Mouse (Mus musculus) neural tube, embryonic 11.5 days (tissue): ENCODE results near the gene Phf23. TPM values are rescaled to one million over a fixed set of nuclear protein-coding genes. Genes with fewer than 3 reads are reported as not detected.
"Not testable (repeated sequence)": the region's sequence is repeated elsewhere in the genome, so short reads cannot be mapped to it uniquely, and the experiment has no call there.

Experiments
- ATAC-seq: fragments of 200-750 bp; cut with Nextera tagmentation; 2 replicates; pipeline ENCODE4 v1.8.0; 2017; ENCODE audit warnings: moderate number of reproducible peaks, mild to moderate bottlenecking, moderate TSS enrichment, moderate library complexity; ENCODE audit not compliant: insufficient read depth, low FRiP score, low TSS enrichment
- DNase-seq: peaks from one replicate; pipeline ENCODE4 v3.0.0-alpha.2; 2015; ENCODE audit warnings: low spot score
- H3K27ac ChIP-seq: fragments of 300-500 bp; sonication (generic); 2 replicates; pipeline ENCODE4 v1.5.1; 2014; ENCODE audit warnings: low read depth, mild to moderate bottlenecking, low read length
- H3K27me3 ChIP-seq: fragments of 300-500 bp; sonication (generic); 2 replicates; pipeline ENCODE4 v1.6.1; 2014; ENCODE audit warnings: mild to moderate bottlenecking, low read length, mixed read lengths; ENCODE audit not compliant: control insufficient read depth, insufficient read depth
- H3K36me3 ChIP-seq: fragments of 300-500 bp; sonication (generic); 2 replicates; pipeline ENCODE4 v1.6.1; 2014; ENCODE audit warnings: mild to moderate bottlenecking, low read length, moderate library complexity, mixed read lengths; ENCODE audit not compliant: control insufficient read depth, insufficient read depth
- H3K4me1 ChIP-seq: fragments of 300-500 bp; sonication (generic); 2 replicates; pipeline ENCODE4 v1.6.1; 2014; ENCODE audit warnings: low read length, mixed read lengths; ENCODE audit not compliant: control insufficient read depth, insufficient read depth
- H3K4me2 ChIP-seq: fragments of 300-500 bp; sonication (generic); 2 replicates; pipeline ENCODE4 v1.6.1; 2014; ENCODE audit warnings: low read depth, mild to moderate bottlenecking, moderate library complexity
- H3K4me3 ChIP-seq: fragments of 300-500 bp; sonication (generic); 2 replicates; pipeline ENCODE4 v1.5.1; 2014; ENCODE audit warnings: low read depth, low read length
- H3K9ac ChIP-seq: fragments of 300-500 bp; sonication (generic); 2 replicates; pipeline ENCODE4 v1.6.1; 2014; ENCODE audit warnings: mild to moderate bottlenecking, low read length
- H3K9me3 ChIP-seq: fragments of 300-500 bp; sonication (generic); 2 replicates; pipeline ENCODE4 v1.6.1; 2016; ENCODE audit warnings: low read length; ENCODE audit not compliant: control insufficient read depth
- WGBS: fragments of 180-500 bp; shearing (Covaris S2); extraction: QIAGEN DNeasy Blood & Tissue Kit; methylation state at CpG from one replicate; pipeline ENCODE4 v1.1.7; 2014; 5-methylcytosine and 5-hydroxymethylcytosine counted together
- polyA plus RNA-seq: library from polyadenylated mRNA; unstranded; fragments of >200 nt; fragmentation: Nextera tagmentation; extraction: Ambion mirVana; gene quantifications from 2 replicates; pipeline ENCODE4 v1.2.1, GENCODE M21; 2014

The Phf23 gene
- polyA plus RNA-seq, 1 experiment from 2014 or later = 57.6 TPM

DNA sequence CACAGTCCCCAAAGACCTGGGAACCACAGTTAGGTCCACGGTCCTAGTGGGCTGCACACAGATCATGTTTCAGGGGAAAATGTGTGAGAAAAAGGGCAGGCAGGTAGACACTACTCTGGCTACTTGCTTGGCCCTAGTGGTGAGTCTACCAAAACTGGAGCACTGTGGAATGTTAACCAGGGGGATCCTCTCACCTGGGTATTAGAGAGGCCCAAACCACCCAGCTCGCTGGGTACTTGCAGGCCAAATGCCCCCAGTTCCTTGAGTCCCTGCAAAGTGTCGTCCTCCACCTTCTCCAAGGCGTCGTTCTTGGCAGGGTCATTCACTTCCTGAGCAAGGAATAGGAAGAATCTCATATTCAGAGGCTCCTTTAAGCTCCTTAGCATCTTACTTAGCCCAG, 18.5 kb downstream of the Phf23 start:
- peaks cover 22% of the 10 kb centered on the region for H3K36me3 ChIP-seq
- ATAC-seq = no peak
- no peak overlapping the region for H3K27ac ChIP-seq
- DNase-seq = no peak
- 0 out of 2 replicates have a peak overlapping the region, but pooled peaks have one; percentile 44 for H3K4me3 ChIP-seq
- WGBS = 65% methylated on average over 5 of the region's 5 CpGs
- no peaks in the 10 kb centered on the region for H3K27me3 ChIP-seq
- peak overlapping the region; percentile 76; the same call in 1 of the 2 replicates for H3K4me2 ChIP-seq
- H3K9ac ChIP-seq = no peak overlapping the region
- peaks cover 20% of the 10 kb centered on the region for H3K4me1 ChIP-seq
- H3K9me3 ChIP-seq = no peaks in the 10 kb centered on the region

DNA sequence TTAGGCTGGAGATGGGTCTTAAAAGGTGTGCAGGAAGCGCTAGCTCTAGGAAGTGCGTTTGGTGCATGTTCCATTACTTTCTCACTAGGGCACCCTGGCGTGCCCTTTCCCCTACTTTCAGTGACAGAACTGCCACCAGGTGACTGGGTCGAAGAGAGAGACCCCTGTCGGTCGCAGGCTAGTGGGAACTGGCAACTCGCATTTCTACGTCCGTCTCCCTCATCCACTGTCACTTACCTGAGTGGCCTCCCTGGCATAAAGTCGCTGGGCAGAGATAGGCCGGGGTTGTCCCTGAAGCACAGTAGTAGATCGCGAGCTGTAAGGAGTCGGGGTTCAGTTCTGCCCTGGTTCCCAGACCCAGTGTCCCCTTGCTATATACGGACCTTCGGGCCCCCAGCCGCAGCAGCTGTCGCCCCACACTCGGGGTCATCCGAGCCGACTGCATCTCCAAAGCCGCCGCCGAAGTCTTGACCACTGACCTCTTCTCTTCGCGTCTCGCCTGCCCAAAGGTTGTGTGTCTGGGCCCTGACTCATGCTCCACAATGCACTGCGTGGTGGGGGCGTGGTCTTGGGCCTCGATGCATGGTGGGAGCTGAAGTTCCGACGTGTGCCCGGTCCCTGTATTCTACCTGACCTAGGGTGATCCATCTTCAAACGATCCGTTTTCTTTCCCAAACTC, 19.4 kb downstream of the Phf23 start, which contains the start of gene Acadvl:
Gene Acadvl (minus strand): TSS at position 532 of the 679 bp plus-strand sequence.
- peak; percentile 77 for ATAC-seq
- H3K27ac ChIP-seq = no peak within 1 kb of the TSS

DNA sequence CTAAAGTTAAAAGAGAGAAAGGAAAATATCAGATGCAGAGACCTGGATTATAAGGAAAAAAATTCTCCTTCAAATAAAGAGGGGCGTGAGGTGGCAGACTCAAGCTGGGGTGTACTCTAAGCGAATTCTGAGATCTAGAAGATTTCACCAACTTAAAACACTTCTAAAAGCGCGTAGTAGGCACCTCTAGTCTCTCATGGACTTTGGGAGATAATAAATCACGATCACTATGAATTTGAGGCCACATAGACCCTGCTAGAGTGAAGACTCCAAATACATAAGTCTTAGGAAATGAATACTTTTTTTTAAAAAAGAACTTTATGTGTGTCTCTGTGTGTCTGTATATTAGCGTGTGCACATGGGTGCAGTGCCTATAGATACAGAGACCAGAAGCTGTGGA, 20.1 kb downstream of the Phf23 start:
- DNase-seq = no peak
- H3K4me1 ChIP-seq = peaks cover 20% of the 10 kb centered on the region
- 72% methylated on average over 6 of the region's 6 CpGs for WGBS

More for the DNA sequence above, 19.4 kb downstream of the Phf23 start, which contains the start of gene Acadvl:
- peak within 1 kb of the TSS; percentile 60 for H3K9ac ChIP-seq
- H3K4me1 ChIP-seq = peaks cover 20% of the 10 kb centered on the region
- H3K4me2 ChIP-seq = peak within 1 kb of the TSS; percentile 76
- WGBS = 1% methylated on average over 35 of the region's 35 CpGs
- H3K4me3 ChIP-seq = peak within 1 kb of the TSS; percentile 44
- H3K27me3 ChIP-seq = no peaks in the 10 kb centered on the region
- no peaks in the 10 kb centered on the region for H3K9me3 ChIP-seq
- DNase-seq = peak; percentile 84
- H3K36me3 ChIP-seq = peaks cover 17% of the 10 kb centered on the region

DNA sequence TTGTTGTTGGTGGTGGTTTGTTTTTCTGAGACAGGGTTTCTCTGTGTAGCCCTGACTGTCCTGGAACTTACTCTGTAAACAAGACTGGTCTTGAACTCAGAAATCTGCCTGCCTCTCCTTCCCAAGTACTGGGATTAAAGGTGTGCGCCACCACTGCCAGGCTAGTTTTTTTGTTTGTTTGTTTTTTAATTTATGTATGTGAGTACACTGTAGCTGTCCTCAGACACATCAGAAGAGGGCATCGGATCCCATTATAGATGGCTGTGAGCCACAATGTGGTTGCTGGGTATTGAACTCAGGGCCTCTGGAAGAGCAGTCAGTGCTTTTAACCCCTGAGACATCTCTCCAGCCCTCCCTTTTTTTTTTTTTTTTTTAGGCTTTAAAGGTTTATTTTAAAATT, 20.6 kb downstream of the Phf23 start:
- not testable (repeated sequence) for H3K4me3 ChIP-seq, H3K27ac ChIP-seq, ATAC-seq, H3K9me3 ChIP-seq, H3K4me2 ChIP-seq, H3K27me3 ChIP-seq, H3K9ac ChIP-seq, DNase-seq
- 81% methylated on average over 2 of the region's 2 CpGs for WGBS
- H3K36me3 ChIP-seq = peaks cover 11% of the 10 kb centered on the region
- H3K4me1 ChIP-seq = peaks cover 20% of the 10 kb centered on the region

More for the DNA sequence above, 20.1 kb downstream of the Phf23 start:
- ATAC-seq = no peak
- Histone ChIP-seq H3K36me3 (peaks cover 13% of the 10 kb centered on the region), H3K27ac (no peak overlapping the region), H3K27me3 (no peaks in the 10 kb centered on the region), H3K9me3 (no peaks in the 10 kb centered on the region), H3K4me2 (no peak overlapping the region; the same call in 1 of the 2 replicates), H3K4me3 (no peak overlapping the region), H3K9ac (no peak overlapping the region)

DNA sequence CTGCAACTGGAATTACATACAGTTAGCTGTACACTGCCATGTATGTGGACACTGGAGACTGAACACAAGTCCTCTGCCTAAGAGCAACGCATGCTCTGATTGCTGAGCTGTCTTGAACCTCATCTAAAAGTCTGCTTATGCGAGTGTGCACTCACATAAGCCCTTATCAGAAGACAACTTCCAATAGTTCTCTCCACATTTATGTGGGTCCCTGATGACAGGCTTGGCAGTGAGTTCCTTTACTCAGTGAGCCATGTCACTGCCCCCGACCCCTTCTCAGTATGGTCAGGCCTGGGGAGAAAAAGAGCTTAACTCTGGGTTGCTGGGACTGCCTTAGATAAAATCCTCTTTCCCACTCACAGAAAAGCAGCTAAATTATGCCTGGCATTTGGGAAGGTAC, 21.1 kb downstream of the Phf23 start, which contains the start of gene Dlg4:
Gene Dlg4 (plus strand): TSS at position 274 of the 400 bp plus-strand sequence.
- Histone ChIP-seq H3K4me1 (peaks cover 20% of the 10 kb centered on the region), H3K27ac (no peak within 1 kb of the TSS), H3K27me3 (no peaks in the 10 kb centered on the region), H3K9me3 (no peaks in the 10 kb centered on the region), H3K4me3 (peak within 1 kb of the TSS; percentile 67), H3K36me3 (peaks cover 7% of the 10 kb centered on the region), H3K9ac (peak within 1 kb of the TSS; percentile 78; the same call in 1 of the 2 replicates), H3K4me2 (peak within 1 kb of the TSS; percentile 90)
- DNase-seq = no peak
- no peak for ATAC-seq
- WGBS = 92% methylated on average over 3 of the region's 3 CpGs

DNA sequence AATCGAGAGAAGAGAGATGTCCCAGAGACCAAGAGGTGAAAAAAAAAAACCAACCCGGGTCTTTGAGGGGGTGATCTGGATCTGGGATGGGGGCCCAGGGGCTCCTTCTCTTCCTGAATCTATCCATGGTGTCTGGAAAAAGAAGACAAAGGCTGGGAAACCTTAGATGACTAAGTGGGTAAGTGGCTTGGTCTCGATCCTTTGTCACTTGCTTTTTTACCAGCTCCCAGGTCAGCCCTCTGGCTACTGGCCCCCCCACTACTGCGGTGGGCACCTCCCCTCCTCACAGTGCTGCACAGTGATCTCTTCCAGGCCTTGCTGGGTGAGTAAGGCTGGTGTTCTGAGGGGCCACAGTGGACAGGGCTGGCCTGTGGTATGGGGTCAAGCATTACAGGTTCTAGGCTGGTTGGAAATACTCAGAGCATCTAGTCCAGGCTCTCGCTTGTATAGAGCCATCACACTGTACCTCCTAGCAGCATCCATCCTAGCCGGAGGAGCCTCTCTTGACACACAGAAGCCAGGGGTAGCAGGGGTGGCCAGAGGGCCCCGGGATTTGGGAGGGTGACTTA, 21.7 kb downstream of the Phf23 start:
- peaks cover 23% of the 10 kb centered on the region for H3K4me1 ChIP-seq
- H3K36me3 ChIP-seq = peaks cover 2% of the 10 kb centered on the region; the same call in 1 of the 2 replicates
- ATAC-seq = no peak
- no peak overlapping the region for H3K9ac ChIP-seq
- no peak for DNase-seq
- no peak overlapping the region for H3K4me2 ChIP-seq
- H3K27me3 ChIP-seq = no peaks in the 10 kb centered on the region
- 59% methylated on average over 7 of the region's 7 CpGs for WGBS
- H3K4me3 ChIP-seq = no peak overlapping the region
- no peaks in the 10 kb centered on the region for H3K9me3 ChIP-seq
- H3K27ac ChIP-seq = no peak overlapping the region

DNA sequence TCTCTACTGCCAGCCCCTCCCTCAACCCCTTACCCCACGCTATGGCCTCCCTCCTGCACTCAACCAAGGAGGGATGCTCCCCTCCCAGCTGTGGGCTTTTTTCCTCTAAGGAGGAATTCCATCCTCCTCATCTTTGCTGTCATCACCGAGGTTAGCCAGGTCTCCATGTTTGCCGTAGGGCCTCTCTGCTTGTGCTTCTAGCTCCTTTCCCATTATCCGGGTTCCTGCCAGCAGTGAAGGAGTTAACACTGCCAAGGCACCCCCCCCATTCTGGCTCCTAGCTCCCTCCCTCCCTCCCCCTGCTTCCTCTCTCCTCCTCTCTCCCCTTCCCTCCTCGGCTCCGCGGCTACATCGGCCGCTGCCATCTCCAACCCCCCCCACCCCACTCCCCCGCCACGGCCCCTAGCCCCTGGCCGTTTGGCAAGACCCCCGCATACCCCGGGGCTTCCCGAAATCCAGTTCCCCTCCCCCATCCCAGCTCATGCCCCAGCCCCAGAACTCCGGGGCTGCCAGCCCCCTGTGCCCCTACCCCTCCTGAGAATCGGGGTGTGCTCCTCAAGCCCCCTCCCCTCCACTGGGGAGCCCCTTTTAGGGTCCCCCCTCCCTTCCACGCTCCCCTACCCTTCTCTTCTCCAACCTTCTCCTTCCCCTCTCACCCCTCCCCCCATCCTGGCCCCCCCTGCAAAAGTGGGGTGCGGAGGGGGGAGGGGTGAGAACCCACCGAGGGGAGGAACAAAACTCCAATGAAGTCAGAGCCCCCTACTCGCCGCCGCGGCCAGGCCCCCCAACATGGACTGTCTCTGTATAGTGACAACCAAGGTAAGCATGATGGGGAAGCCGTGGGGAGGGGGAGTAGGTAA, 22.8 kb downstream of the Phf23 start:
- Histone ChIP-seq H3K27me3 (no peaks in the 10 kb centered on the region), H3K9me3 (no peaks in the 10 kb centered on the region), H3K36me3 (no peaks in the 10 kb centered on the region), H3K9ac (peak overlapping the region; percentile 78), H3K4me3 (peak overlapping the region; percentile 67), H3K27ac (peak overlapping the region; percentile 78), H3K4me1 (peaks cover 27% of the 10 kb centered on the region), H3K4me2 (peak overlapping the region; percentile 90)
- ATAC-seq (no peak), DNase-seq (peak; percentile 82)
- WGBS = 1% methylated on average over 20 of the region's 25 CpGs

DNA sequence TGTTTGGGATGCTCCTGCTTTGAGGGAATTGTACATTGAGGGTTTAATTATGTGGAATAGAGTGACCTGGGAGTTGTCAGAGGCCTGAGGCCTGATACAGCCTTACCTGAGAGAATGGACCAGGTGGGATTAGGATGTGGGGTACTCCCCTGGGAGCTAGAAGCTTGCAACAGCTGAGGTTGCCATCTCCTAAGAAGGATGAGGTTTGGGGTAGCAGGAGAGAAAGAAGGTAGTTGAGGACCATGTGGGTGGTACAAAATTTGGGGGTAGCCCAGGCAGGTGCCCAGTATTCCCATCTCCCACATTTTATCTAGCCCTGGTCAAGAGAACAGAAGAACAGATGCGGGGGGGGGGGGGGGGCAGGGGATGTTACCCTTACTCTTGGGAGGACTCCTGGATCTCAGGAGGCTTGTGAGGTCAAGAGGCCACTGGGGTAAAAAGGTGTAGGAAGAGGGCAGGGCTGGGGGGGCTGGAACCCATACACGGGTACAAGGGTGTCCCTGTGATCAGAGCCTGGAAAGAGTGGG, 24.0 kb downstream of the Phf23 start:
- no peak for ATAC-seq
- DNase-seq = no peak
- H3K36me3 ChIP-seq = no peaks in the 10 kb centered on the region
- H3K4me2 ChIP-seq = peak overlapping the region; percentile 90
- no peak overlapping the region for H3K9ac ChIP-seq
- no peaks in the 10 kb centered on the region for H3K9me3 ChIP-seq
- H3K27me3 ChIP-seq = no peaks in the 10 kb centered on the region
- peak overlapping the region; percentile 67 for H3K4me3 ChIP-seq
- peaks cover 31% of the 10 kb centered on the region for H3K4me1 ChIP-seq
- no peak overlapping the region for H3K27ac ChIP-seq
- 53% methylated on average over 2 of the region's 2 CpGs for WGBS
